Mouse (Mus musculus) liver, postnatal 0 days (tissue): Measurements from ENCODE around the gene Gm29776. TPM values are rescaled to one million over a fixed set of nuclear protein-coding genes. Genes with fewer than 3 reads are reported as not detected.

Experiments
- ATAC-seq: fragments of 200-750 bp; cut with Nextera tagmentation; 2 replicates; pipeline ENCODE4 v1.8.0; 2017; ENCODE audit warnings: mild to moderate bottlenecking, moderate library complexity
- DNase-seq: peaks from one replicate; pipeline ENCODE4 v3.0.0-alpha.2; 2016
- H3K27ac ChIP-seq: fragments of 300-500 bp; sonication (generic); 2 replicates; pipeline ENCODE4 v1.5.1; 2014; ENCODE audit warnings: antibody characterized with exemption, moderate library complexity, mild to moderate bottlenecking, low read depth
- H3K27me3 ChIP-seq: fragments of 300-500 bp; sonication (generic); 2 replicates; pipeline ENCODE4 v1.6.1; 2014; ENCODE audit warnings: low read length, control low read depth, mixed read lengths; ENCODE audit not compliant: insufficient read depth
- H3K36me3 ChIP-seq: fragments of 300-500 bp; sonication (generic); replicated peaks from 2 replicates; pipeline ENCODE4 v1.6.1; 2014; ENCODE audit warnings: mild to moderate bottlenecking, control low read depth, low read length, moderate library complexity, mixed read lengths; ENCODE audit not compliant: insufficient read depth
- H3K4me1 ChIP-seq: fragments of 300-500 bp; sonication (generic); 2 replicates; pipeline ENCODE4 v1.6.1; 2014; ENCODE audit warnings: antibody characterized with exemption, mild to moderate bottlenecking, control low read depth; ENCODE audit not compliant: insufficient read depth
- H3K4me2 ChIP-seq: fragments of 300-500 bp; sonication (generic); 2 replicates; pipeline ENCODE4 v1.6.1; 2014; ENCODE audit warnings: low read depth, mild to moderate bottlenecking, low read length, moderate library complexity, mixed read lengths
- H3K4me3 ChIP-seq: fragments of 300-500 bp; sonication (generic); 2 replicates; pipeline ENCODE4 v1.5.1; 2014; ENCODE audit warnings: low read depth, low read length
- H3K9ac ChIP-seq: fragments of 300-500 bp; sonication (generic); replicated peaks from 2 replicates; pipeline ENCODE4 v1.6.1; 2014; ENCODE audit warnings: mild to moderate bottlenecking, moderate library complexity
- H3K9me3 ChIP-seq: fragments of 300-500 bp; sonication (generic); 2 replicates; pipeline ENCODE4 v1.6.1; 2016; ENCODE audit warnings: mild to moderate bottlenecking, control low read depth, low read length, mixed read lengths
- CTCF ChIP-seq: sonication (generic); IDR thresholded peaks from 2 replicates; pipeline ENCODE4 v1.5.1; 2016; ENCODE audit warnings: antibody characterized with exemption, low read depth
- EP300 ChIP-seq: IDR thresholded peaks from 2 replicates; pipeline ENCODE4 v1.6.1; 2016; ENCODE audit warnings: antibody characterized with exemption, low read depth, mild to moderate bottlenecking
- WGBS: fragments of 180-500 bp; shearing (Covaris S2); extraction: QIAGEN DNeasy Blood & Tissue Kit; methylation state at CpG from one replicate; pipeline ENCODE4 v1.1.7; 2014; ENCODE audit not compliant: insufficient replicate concordance; 5-methylcytosine and 5-hydroxymethylcytosine counted together
- polyA plus RNA-seq: library from polyadenylated mRNA; unstranded; fragments of >200 nt; fragmentation: Nextera tagmentation; extraction: Ambion mirVana; gene quantifications from 2 replicates; pipeline ENCODE4 v1.2.1, GENCODE M21; 2015

Gm29776 gene
- polyA plus RNA-seq, 1 experiment from 2014 or later, result not detected

GRCm38 (mm10) chr14:54727565-54727964 lies 28.9 kb upstream of the Gm29776 start:
- H3K4me1 ChIP-seq, result no peaks in the 10 kb centered on the region
- no peak overlapping the region for H3K4me2 ChIP-seq
- ATAC-seq, result no peak
- H3K9ac ChIP-seq, result no peak overlapping the region
- TF ChIP-seq CTCF (no peak), EP300 (no peak)
- no peak for DNase-seq
- no peak overlapping the region for H3K4me3 ChIP-seq
- H3K27me3 ChIP-seq, result no peaks in the 10 kb centered on the region
- H3K27ac ChIP-seq, result no peak overlapping the region
- no peaks in the 10 kb centered on the region for H3K9me3 ChIP-seq
- no peaks in the 10 kb centered on the region for H3K36me3 ChIP-seq
- WGBS, result 71% methylated on average over 5 of the region's 5 CpGs

DNA sequence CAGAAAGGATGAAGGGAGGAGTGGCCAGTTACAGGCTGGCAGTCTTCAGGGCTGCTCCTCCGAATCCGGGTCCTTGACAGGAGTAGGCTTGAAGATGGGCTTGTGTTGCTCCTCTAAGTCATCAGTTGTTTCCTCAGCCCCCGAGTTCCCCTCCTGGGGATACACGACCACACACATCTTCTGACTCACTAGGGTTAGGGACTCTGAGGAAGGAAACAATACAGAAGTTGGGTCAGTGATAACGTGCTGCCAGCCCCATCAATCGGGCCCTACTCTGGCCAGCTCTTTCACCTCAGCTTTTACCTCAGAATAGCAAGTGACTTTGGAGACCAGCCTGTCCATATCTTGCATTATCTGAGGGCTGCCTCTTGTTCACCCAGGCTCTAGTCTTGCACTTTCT lies 25.4 kb upstream of the Gm29776 start:
- 47% methylated on average over 6 of the region's 6 CpGs for WGBS

GRCm38 (mm10) chr14:54721711-54722110 lies 23.1 kb upstream of the Gm29776 start:
- TF ChIP-seq CTCF (no peak), EP300 (no peak)
- no peak overlapping the region for H3K4me2 ChIP-seq
- H3K4me1 ChIP-seq, result no peaks in the 10 kb centered on the region
- DNase-seq (no peak), ATAC-seq (no peak)
- 83% methylated on average over 10 of the region's 10 CpGs for WGBS
- H3K36me3 ChIP-seq, result no peaks in the 10 kb centered on the region
- H3K27me3 ChIP-seq, result no peaks in the 10 kb centered on the region
- no peak overlapping the region for H3K4me3 ChIP-seq
- H3K9ac ChIP-seq, result no peak overlapping the region
- H3K27ac ChIP-seq, result no peak overlapping the region
- H3K9me3 ChIP-seq, result no peaks in the 10 kb centered on the region

More for the DNA sequence above, 25.4 kb upstream of the Gm29776 start:
- no peaks in the 10 kb centered on the region for H3K4me1 ChIP-seq
- H3K4me3 ChIP-seq, result no peak overlapping the region
- H3K4me2 ChIP-seq, result no peak overlapping the region
- ATAC-seq (no peak), DNase-seq (no peak)
- no peaks in the 10 kb centered on the region for H3K36me3 ChIP-seq
- no peaks in the 10 kb centered on the region for H3K9me3 ChIP-seq
- no peaks in the 10 kb centered on the region for H3K27me3 ChIP-seq
- no peak overlapping the region for H3K27ac ChIP-seq
- TF ChIP-seq CTCF, result no peak
- no peak for TF ChIP-seq EP300
- no peak overlapping the region for H3K9ac ChIP-seq

DNA sequence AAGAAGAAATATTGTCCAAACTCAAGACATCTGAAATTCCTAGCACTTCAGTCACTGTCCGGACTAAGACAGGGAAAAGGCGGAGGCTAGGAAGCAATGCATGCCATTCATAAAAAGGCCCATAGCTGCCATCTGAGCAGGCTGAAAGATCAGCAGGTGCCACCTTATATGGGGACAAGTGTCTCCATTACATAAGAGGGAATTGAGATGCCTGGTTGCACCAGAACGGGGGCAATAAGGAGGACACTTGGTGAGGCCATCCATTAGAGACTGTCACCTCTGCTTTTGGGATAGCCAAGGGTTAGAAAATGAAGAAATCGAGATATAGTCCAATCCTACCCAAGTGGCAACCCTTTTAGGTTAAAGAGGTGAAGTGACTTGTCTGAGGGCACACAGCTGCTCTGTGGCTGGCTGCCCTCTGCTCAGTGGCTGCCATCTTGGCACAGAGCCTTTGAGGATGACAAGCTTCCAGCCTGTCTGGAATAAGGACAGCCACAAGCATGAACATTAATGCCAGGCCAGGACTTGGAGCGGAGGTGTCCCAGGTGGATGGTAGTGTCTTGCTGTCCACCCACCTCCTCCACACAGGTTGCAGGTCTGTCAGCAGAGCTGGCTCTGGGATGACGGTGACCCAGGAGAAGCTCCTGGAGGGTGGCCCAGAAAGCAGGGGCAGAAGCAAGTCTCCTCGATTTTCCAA lies 22.2 kb upstream of the Gm29776 start:
- H3K36me3 ChIP-seq, result no peaks in the 10 kb centered on the region
- TF ChIP-seq EP300 (no peak), CTCF (no peak)
- no peaks in the 10 kb centered on the region for H3K4me1 ChIP-seq
- ATAC-seq (no peak), DNase-seq (no peak)
- no peak overlapping the region for H3K9ac ChIP-seq
- H3K4me3 ChIP-seq, result no peak overlapping the region
- no peaks in the 10 kb centered on the region for H3K27me3 ChIP-seq
- no peak overlapping the region for H3K27ac ChIP-seq
- no peaks in the 10 kb centered on the region for H3K9me3 ChIP-seq
- 73% methylated on average over 7 of the region's 7 CpGs for WGBS
- H3K4me2 ChIP-seq, result no peak overlapping the region

GRCm38 (mm10) chr14:54720041-54720440 lies 21.4 kb upstream of the Gm29776 start:
- H3K4me3 ChIP-seq, result no peak overlapping the region
- no peaks in the 10 kb centered on the region for H3K9me3 ChIP-seq
- 0 out of 2 replicates have a peak, but pooled peaks cover under 1% of the 10 kb centered on the region for H3K4me1 ChIP-seq
- ATAC-seq (no peak), DNase-seq (no peak)
- 76% methylated on average over 11 of the region's 11 CpGs for WGBS
- no peaks in the 10 kb centered on the region for H3K27me3 ChIP-seq
- H3K4me2 ChIP-seq, result no peak overlapping the region
- TF ChIP-seq EP300 (no peak), CTCF (no peak)
- H3K36me3 ChIP-seq, result no peaks in the 10 kb centered on the region
- H3K9ac ChIP-seq, result no peak overlapping the region
- no peak overlapping the region for H3K27ac ChIP-seq

DNA sequence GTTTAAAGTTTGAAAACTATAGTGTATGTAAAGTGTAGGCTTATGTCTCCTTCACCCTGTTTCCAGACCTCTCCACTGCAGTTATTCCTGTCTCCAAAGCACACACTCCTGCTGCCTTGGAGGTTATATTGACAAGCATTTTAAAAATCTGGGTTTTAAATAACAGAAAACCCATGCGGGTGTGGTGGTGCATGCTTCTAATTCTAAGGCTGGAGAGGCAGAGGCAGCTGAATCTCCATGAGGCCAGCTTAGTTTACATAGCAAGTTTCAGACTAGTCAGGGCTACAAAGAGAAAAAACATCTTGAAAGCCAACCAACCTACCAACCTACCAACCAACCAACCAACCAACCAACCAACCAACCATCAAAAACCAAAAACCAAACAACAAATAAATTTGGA lies 16.8 kb upstream of the Gm29776 start:
- Histone ChIP-seq H3K27ac (no peak overlapping the region), H3K36me3 (no peaks in the 10 kb centered on the region), H3K9ac (no peak overlapping the region), H3K27me3 (no peaks in the 10 kb centered on the region), H3K4me2 (no peak overlapping the region), H3K4me3 (no peak overlapping the region), H3K4me1 (peaks cover 8% of the 10 kb centered on the region), H3K9me3 (no peaks in the 10 kb centered on the region)
- DNase-seq, result no peak
- 83% methylated on average over 1 of the region's 1 CpGs for WGBS
- ATAC-seq, result no peak
- no peak for TF ChIP-seq CTCF
- TF ChIP-seq EP300, result no peak
